Mouse (Mus musculus): Measurements from ENCODE around the gene Arf1.

Gene Arf1

GRCm38 (mm10) chr11:59228122-59228953 is at the start of gene Arf1:
TSS of gene Arf1 (minus strand) at chr11:59228270.
- DNase-seq (ENCODE audit: low spot score in 2 of 2), result peak; percentile 96 to 97

GRCm38 (mm10) chr11:59276877-59277276 is 48.8 kb upstream of the Arf1 start:
- DNase-seq (ENCODE audit: low spot score in 2 of 2), result no peak

GRCm38 (mm10) chr11:59274184-59274583 is 46.1 kb upstream of the Arf1 start:
- no peak for DNase-seq (ENCODE audit: low spot score in 2 of 2)

- DNase-seq (ENCODE audit: low spot score in 2 of 2), result no peak
These were observed 38.7 kb upstream of the Arf1 start for GRCm38 (mm10) chr11:59266727-59267126.

GRCm38 (mm10) chr11:59265154-59265813 is 37.2 kb upstream of the Arf1 start:
- no peak for DNase-seq (ENCODE audit: low spot score in 2 of 2)

GRCm38 (mm10) chr11:59264593-59264992 is 36.5 kb upstream of the Arf1 start:
- no peak for DNase-seq (ENCODE audit: low spot score in 2 of 2)

GRCm38 (mm10) chr11:59263870-59264563 is 35.9 kb upstream of the Arf1 start:
- peak in 1 of 2 experiments; percentile 13 for DNase-seq (ENCODE audit: low spot score in 2 of 2)

- no peak for DNase-seq (ENCODE audit: low spot score in 2 of 2)
These were observed 34.2 kb upstream of the Arf1 start for GRCm38 (mm10) chr11:59262308-59262707.

GRCm38 (mm10) chr11:59260706-59261493 is 32.8 kb upstream of the Arf1 start:
- DNase-seq (ENCODE audit: low spot score in 2 of 2), result no peak

GRCm38 (mm10) chr11:59259647-59260046 is 31.6 kb upstream of the Arf1 start:
- DNase-seq (ENCODE audit: low spot score in 2 of 2), result no peak

- no peak for DNase-seq (ENCODE audit: low spot score in 2 of 2)
These were observed 20.0 kb upstream of the Arf1 start for GRCm38 (mm10) chr11:59248101-59248500.

- DNase-seq (ENCODE audit: low spot score in 2 of 2), result no peak
These were observed 15.8 kb upstream of the Arf1 start for GRCm38 (mm10) chr11:59243856-59244255.

GRCm38 (mm10) chr11:59241841-59242240 is 13.8 kb upstream of the Arf1 start:
- no peak for DNase-seq (ENCODE audit: low spot score in 2 of 2)

GRCm38 (mm10) chr11:59239796-59240195 is 11.7 kb upstream of the Arf1 start:
- no peak for DNase-seq (ENCODE audit: low spot score in 2 of 2)

- DNase-seq (ENCODE audit: low spot score in 2 of 2), result no peak
These were observed 11.3 kb upstream of the Arf1 start for GRCm38 (mm10) chr11:59239428-59239785.

GRCm38 (mm10) chr11:59238525-59239427 is 10.7 kb upstream of the Arf1 start:
- peak; percentile 55 to 70 for DNase-seq (ENCODE audit: low spot score in 2 of 2)

- no peak for DNase-seq (ENCODE audit: low spot score in 2 of 2)
These were observed 4.7 kb upstream of the Arf1 start for GRCm38 (mm10) chr11:59232797-59233196.

- DNase-seq (ENCODE audit: low spot score in 2 of 2), result peak; percentile 52 to 60
These were observed 2.2 kb upstream of the Arf1 start for GRCm38 (mm10) chr11:59230144-59230760.

- DNase-seq (ENCODE audit: low spot score in 2 of 2), result peak in 1 of 2 experiments; percentile 27
These were observed 407 bp downstream of the Arf1 start for GRCm38 (mm10) chr11:59227604-59228121.
